Mouse (Mus musculus) limb, embryonic 11.5 days (tissue): ENCODE measurements at regions not wholly inside any gene's neighbourhood (a gene's known extent, or its start where the extent isn't known, plus 50 kb on each side); places are given as distances from the start of the nearest gene placed in this dataset.
A peak's percentile ranks its signal among the peaks of the same experiment; 100 is the strongest.

Experiments used
- ATAC-seq: fragments of 200-750 bp; cut with Nextera tagmentation; 2 replicates; pipeline ENCODE4 v1.8.0; 2017; ENCODE audit warnings: low read depth; ENCODE audit not compliant: insufficient number of reproducible peaks, low FRiP score, low TSS enrichment
- DNase-seq: peaks from one replicate; pipeline ENCODE4 v3.0.0-alpha.2; 2015; ENCODE audit warnings: low spot score
- H3K27ac ChIP-seq: fragments of 300-500 bp; sonication (generic); replicated peaks from 2 replicates; pipeline ENCODE4 v1.5.1; 2014; ENCODE audit warnings: low read depth, mild to moderate bottlenecking, low read length
- H3K27me3 ChIP-seq: fragments of 300-500 bp; sonication (generic); 2 replicates; pipeline ENCODE4 v1.6.1; 2014; ENCODE audit warnings: mild to moderate bottlenecking, low read length, mixed read lengths; ENCODE audit not compliant: control insufficient read depth, insufficient read depth
- H3K36me3 ChIP-seq: fragments of 300-500 bp; sonication (generic); 2 replicates; pipeline ENCODE4 v1.6.1; 2014; ENCODE audit warnings: mild to moderate bottlenecking, low read length, moderate library complexity, mixed read lengths; ENCODE audit not compliant: control insufficient read depth, insufficient read depth
- H3K4me1 ChIP-seq: fragments of 300-500 bp; sonication (generic); 2 replicates; pipeline ENCODE4 v1.6.1; 2014; ENCODE audit warnings: low read length, mixed read lengths; ENCODE audit not compliant: control insufficient read depth, insufficient read depth
- H3K4me2 ChIP-seq: fragments of 300-500 bp; sonication (generic); 2 replicates; pipeline ENCODE4 v1.6.1; 2014; ENCODE audit warnings: low read depth, mild to moderate bottlenecking, moderate library complexity; ENCODE audit not compliant: severe bottlenecking
- H3K4me3 ChIP-seq: fragments of 300-500 bp; sonication (generic); 2 replicates; pipeline ENCODE4 v1.5.1; 2014; ENCODE audit warnings: low read depth, low read length
- H3K9ac ChIP-seq: fragments of 300-500 bp; sonication (generic); 2 replicates; pipeline ENCODE4 v1.6.1; 2014; ENCODE audit warnings: mild to moderate bottlenecking, low read length
- H3K9me3 ChIP-seq: fragments of 300-500 bp; sonication (generic); 2 replicates; pipeline ENCODE4 v1.6.1; 2016; ENCODE audit warnings: low read length; ENCODE audit not compliant: control insufficient read depth
- whole genome bisulfite sequencing: fragments of 180-500 bp; shearing (Covaris S2); extraction: QIAGEN DNeasy Blood & Tissue Kit; methylation state at CpG from one replicate; pipeline ENCODE4 v1.1.7; 2014; 5-methylcytosine and 5-hydroxymethylcytosine counted together

- WGBS, result 76% methylated on average over 10 of the region's 10 CpGs
- H3K4me1 ChIP-seq, result no peaks in the 10 kb centered on the region
- H3K4me2 ChIP-seq, result no peak overlapping the region
- ATAC-seq (no peak), DNase-seq (no peak)
- no peak overlapping the region for H3K9ac ChIP-seq
- no peak overlapping the region for H3K27ac ChIP-seq
- H3K27me3 ChIP-seq, result no peaks in the 10 kb centered on the region
- H3K9me3 ChIP-seq, result no peaks in the 10 kb centered on the region
- no peaks in the 10 kb centered on the region for H3K36me3 ChIP-seq
- H3K4me3 ChIP-seq, result no peak overlapping the region
Measured at GRCm38 (mm10) chr9:47054595-47054994, 56.1 kb downstream of the Gm4791 start.

DNA sequence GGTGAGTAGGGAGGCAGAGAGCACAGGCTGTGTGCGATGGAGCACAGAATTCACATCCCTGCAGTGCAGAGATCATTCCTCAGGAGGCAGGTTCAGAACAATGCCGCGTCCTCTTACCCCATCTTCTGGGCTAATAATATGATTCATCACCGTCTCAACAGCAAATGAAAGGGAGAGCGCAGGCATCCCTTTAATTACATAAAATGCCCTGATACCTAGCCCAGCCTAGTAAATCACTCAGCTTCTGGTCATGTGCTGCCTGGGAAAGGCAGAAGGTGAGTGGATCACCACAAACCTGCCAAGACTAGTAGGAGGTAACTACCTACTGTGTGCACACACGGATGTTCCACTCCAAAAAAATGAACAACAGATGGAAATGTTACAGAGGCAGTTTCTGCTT lies 57.0 kb downstream of the Gm4791 start:
- ATAC-seq, result no peak

DNA sequence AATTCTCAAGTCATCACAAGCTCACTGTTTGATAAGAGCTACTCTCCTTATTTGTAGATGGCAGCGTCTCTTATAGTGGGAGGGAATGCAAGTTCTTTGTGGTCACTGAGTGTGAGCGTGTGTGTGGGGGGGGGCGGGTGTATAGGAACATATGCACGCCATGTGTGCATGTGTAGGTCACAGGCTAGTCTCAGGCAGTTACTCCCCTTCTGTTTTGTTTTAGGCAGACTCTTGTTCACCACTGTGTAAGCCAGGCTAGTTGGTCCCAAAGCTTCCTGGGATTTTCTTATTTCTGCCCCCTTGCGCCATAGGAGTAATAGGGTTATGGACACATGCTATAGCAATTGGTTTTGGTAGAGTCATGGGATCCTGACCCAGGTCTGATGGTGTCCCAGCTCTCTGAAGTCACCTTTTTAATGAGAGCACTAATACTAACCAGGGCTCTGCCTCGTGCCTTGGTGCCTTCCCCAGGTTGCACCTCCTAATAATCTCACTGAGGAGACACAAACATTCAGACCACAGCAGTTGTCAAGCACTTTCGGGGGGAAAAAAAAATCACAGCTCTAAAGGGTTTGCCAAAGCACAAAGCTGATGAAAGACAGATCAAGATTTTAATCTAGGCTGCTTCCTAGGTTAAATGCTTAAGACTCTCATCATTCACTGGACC lies 60.9 kb downstream of the Gm4791 start:
- Histone ChIP-seq H3K4me3 (no peak overlapping the region), H3K36me3 (no peaks in the 10 kb centered on the region), H3K27me3 (no peaks in the 10 kb centered on the region), H3K9me3 (no peaks in the 10 kb centered on the region), H3K4me2 (no peak overlapping the region), H3K27ac (no peak overlapping the region), H3K9ac (no peak overlapping the region), H3K4me1 (no peaks in the 10 kb centered on the region)
- WGBS, result 45% methylated on average over 7 of the region's 7 CpGs
- DNase-seq (peak; percentile 52), ATAC-seq (no peak)

More for the DNA sequence above, 57.0 kb downstream of the Gm4791 start:
- Histone ChIP-seq H3K9ac (no peak overlapping the region), H3K27me3 (no peaks in the 10 kb centered on the region), H3K36me3 (no peaks in the 10 kb centered on the region), H3K9me3 (no peaks in the 10 kb centered on the region), H3K4me2 (no peak overlapping the region), H3K4me1 (no peaks in the 10 kb centered on the region), H3K4me3 (no peak overlapping the region), H3K27ac (no peak overlapping the region)
- DNase-seq, result no peak
- WGBS, result 66% methylated on average over 6 of the region's 6 CpGs

- no peak for ATAC-seq
- Histone ChIP-seq H3K9ac (no peak overlapping the region), H3K4me2 (no peak overlapping the region), H3K9me3 (no peaks in the 10 kb centered on the region), H3K27ac (no peak overlapping the region), H3K36me3 (no peaks in the 10 kb centered on the region), H3K27me3 (no peaks in the 10 kb centered on the region), H3K4me1 (no peaks in the 10 kb centered on the region), H3K4me3 (no peak overlapping the region)
- WGBS, result 90% methylated on average over 2 of the region's 2 CpGs
- no peak for DNase-seq
Measured at GRCm38 (mm10) chr9:47060757-47061156, 62.2 kb downstream of the Gm4791 start.

DNA sequence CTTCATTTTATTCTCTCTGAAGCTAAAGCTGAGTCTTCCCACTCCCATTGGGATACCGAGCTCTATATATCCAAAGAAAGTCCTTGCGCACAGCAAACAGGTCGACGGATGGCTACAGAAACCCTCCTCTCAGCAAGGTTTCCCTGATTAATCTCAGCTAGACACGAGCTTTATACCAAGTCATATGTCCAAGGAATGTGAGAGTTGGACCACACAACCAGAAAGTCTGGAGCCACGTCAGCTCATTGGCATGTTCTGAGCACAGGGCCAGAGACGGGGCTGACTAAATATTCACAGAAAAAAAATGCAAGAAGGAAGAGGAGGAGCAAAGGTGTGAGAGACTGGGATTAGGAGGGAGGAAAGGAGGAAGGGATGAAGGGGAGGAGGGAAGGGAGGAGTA lies 64.0 kb downstream of the Gm4791 start:
- Histone ChIP-seq H3K9ac (no peak overlapping the region), H3K36me3 (no peaks in the 10 kb centered on the region), H3K27me3 (no peaks in the 10 kb centered on the region), H3K9me3 (no peaks in the 10 kb centered on the region), H3K4me3 (no peak overlapping the region), H3K4me1 (no peaks in the 10 kb centered on the region), H3K4me2 (no peak overlapping the region), H3K27ac (no peak overlapping the region)
- ATAC-seq (no peak), DNase-seq (no peak)
- 79% methylated on average over 7 of the region's 7 CpGs for WGBS

DNA sequence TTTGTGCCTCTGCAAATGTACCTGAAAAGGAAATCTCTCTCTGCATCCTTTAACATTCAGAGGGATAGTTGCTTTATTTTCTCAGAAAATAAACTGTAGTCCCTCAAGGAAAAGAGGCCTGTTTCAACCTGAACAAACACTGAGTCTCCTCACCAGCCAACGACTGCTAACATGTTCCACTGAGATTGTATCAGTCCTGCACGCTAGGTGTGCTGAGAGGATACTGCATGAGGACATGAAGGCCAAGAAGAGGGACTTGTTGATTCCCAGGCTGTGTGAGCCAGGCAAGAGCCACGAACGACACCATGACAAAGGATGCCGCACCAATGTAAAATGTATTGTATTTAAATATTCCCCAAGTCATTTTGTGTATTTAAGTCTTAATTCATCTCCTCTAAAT lies 65.2 kb downstream of the Gm4791 start:
- Histone ChIP-seq H3K4me3 (no peak overlapping the region), H3K4me1 (no peaks in the 10 kb centered on the region), H3K9me3 (no peaks in the 10 kb centered on the region), H3K4me2 (no peak overlapping the region), H3K27ac (no peak overlapping the region), H3K27me3 (no peaks in the 10 kb centered on the region), H3K9ac (no peak overlapping the region), H3K36me3 (no peaks in the 10 kb centered on the region)
- ATAC-seq (no peak), DNase-seq (no peak)
- 84% methylated on average over 5 of the region's 5 CpGs for WGBS

- Histone ChIP-seq H3K27ac (no peak overlapping the region), H3K4me2 (no peak overlapping the region), H3K4me1 (no peaks in the 10 kb centered on the region), H3K9ac (no peak overlapping the region), H3K36me3 (no peaks in the 10 kb centered on the region), H3K9me3 (no peaks in the 10 kb centered on the region), H3K27me3 (no peaks in the 10 kb centered on the region), H3K4me3 (no peak overlapping the region)
- DNase-seq, result no peak
- WGBS, result 69% methylated on average over 5 of the region's 5 CpGs
- ATAC-seq, result no peak
Measured at GRCm38 (mm10) chr9:47064463-47065032, 66.0 kb downstream of the Gm4791 start.

DNA sequence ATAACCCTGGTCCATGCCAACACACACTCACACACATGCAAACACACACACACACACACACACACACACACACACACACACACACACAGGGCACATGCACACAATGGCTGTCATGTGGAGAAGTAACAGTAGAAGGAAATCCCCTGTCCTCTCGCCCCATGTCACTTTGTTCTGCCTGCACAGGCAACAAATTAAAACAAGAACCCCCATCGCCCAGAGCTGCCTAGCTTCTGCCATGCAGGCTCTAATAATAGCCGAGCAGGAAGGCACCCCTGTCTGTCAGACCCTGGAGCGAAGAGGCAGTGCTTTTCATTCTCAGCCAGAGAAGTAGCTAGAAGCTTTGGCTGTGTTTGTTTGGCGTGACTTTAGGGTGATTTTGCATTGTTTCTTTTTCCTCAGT lies 70.9 kb downstream of the Gm4791 start:
- no peak overlapping the region for H3K4me2 ChIP-seq
- ATAC-seq, result no peak
- no peak overlapping the region for H3K9ac ChIP-seq
- peaks cover 3% of the 10 kb centered on the region; the same call in 1 of the 2 replicates for H3K4me1 ChIP-seq
- H3K36me3 ChIP-seq, result no peaks in the 10 kb centered on the region
- H3K27me3 ChIP-seq, result no peaks in the 10 kb centered on the region
- WGBS, result 26% methylated on average over 5 of the region's 5 CpGs
- no peak overlapping the region for H3K4me3 ChIP-seq
- no peak for DNase-seq
- no peaks in the 10 kb centered on the region for H3K9me3 ChIP-seq
- no peak overlapping the region for H3K27ac ChIP-seq

DNA sequence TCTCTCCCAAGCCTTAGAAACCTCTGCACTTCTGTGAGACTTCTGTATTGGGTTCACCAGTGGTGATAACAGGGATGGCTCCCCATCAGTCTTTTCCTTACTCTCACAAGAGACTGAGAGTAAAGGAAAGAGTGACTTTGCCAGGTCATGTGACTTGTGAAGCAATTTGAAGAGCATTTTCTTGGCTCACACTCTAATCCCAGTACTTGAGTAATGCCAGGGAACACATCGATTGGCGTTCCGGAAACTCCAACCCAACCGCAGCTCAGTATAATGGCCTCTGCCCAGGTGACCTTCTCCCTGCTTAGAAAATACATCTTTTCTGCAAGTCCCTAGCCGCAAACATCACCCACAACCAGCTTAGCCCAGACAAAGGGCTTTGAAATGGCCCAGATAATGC lies 72.4 kb downstream of the Gm4791 start:
- ATAC-seq (no peak), DNase-seq (no peak)
- Histone ChIP-seq H3K9me3 (no peaks in the 10 kb centered on the region), H3K9ac (no peak overlapping the region), H3K27me3 (no peaks in the 10 kb centered on the region), H3K4me2 (no peak overlapping the region), H3K4me3 (no peak overlapping the region), H3K27ac (no peak overlapping the region), H3K4me1 (peaks cover 3% of the 10 kb centered on the region; the same call in 1 of the 2 replicates), H3K36me3 (no peaks in the 10 kb centered on the region)
- 90% methylated on average over 5 of the region's 5 CpGs for WGBS
